Mouse (Mus musculus) liver, embryonic 11.5 days (tissue): ENCODE measurements around the gene Cldnd2. TPM values are rescaled to one million over a fixed set of nuclear protein-coding genes. Genes with fewer than 3 reads are reported as not detected.

Source experiments
- ATAC-seq: fragments of 200-750 bp; cut with Nextera tagmentation; replicated peaks from 2 replicates; pipeline ENCODE4 v1.8.0; 2017; ENCODE audit warnings: moderate number of reproducible peaks, mild to moderate bottlenecking, moderate TSS enrichment, moderate library complexity; ENCODE audit not compliant: low FRiP score
- DNase-seq: peaks from one replicate; pipeline ENCODE4 v3.0.0-alpha.2; 2017; ENCODE audit warnings: low spot score
- H3K27ac ChIP-seq: fragments of 300-500 bp; sonication (generic); 2 replicates; pipeline ENCODE4 v1.5.1; 2014; ENCODE audit warnings: mild to moderate bottlenecking, low read depth, low read length, control low read depth
- H3K27me3 ChIP-seq: fragments of 300-500 bp; sonication (generic); replicated peaks from 2 replicates; pipeline ENCODE4 v1.6.1; 2014; ENCODE audit warnings: low read length, mixed read lengths; ENCODE audit not compliant: control insufficient read depth, insufficient read depth
- H3K36me3 ChIP-seq: fragments of 300-500 bp; sonication (generic); 2 replicates; pipeline ENCODE4 v1.6.1; 2014; ENCODE audit warnings: mild to moderate bottlenecking, low read length, moderate library complexity, mixed read lengths; ENCODE audit not compliant: control insufficient read depth, insufficient read depth
- H3K4me1 ChIP-seq: fragments of 300-500 bp; sonication (generic); replicated peaks from 2 replicates; pipeline ENCODE4 v1.6.1; 2014; ENCODE audit warnings: low read length, mixed read lengths; ENCODE audit not compliant: control insufficient read depth, insufficient read depth
- H3K4me2 ChIP-seq: fragments of 300-500 bp; sonication (generic); 2 replicates; pipeline ENCODE4 v1.6.1; 2014; ENCODE audit warnings: mild to moderate bottlenecking, control low read depth, moderate library complexity
- H3K4me3 ChIP-seq: fragments of 300-500 bp; sonication (generic); 2 replicates; pipeline ENCODE4 v1.5.1; 2014; ENCODE audit warnings: low read depth, low read length, control low read depth
- H3K9ac ChIP-seq: fragments of 300-500 bp; sonication (generic); 2 replicates; pipeline ENCODE4 v1.6.1; 2014; ENCODE audit warnings: low read depth, low read length, control low read depth
- H3K9me3 ChIP-seq: fragments of 300-500 bp; sonication (generic); 2 replicates; pipeline ENCODE4 v1.6.1; 2016; ENCODE audit warnings: low read length, inconsistent platforms, mixed read lengths; ENCODE audit not compliant: control insufficient read depth
- WGBS: fragments of 180-500 bp; shearing (Covaris S2); extraction: QIAGEN DNeasy Blood & Tissue Kit; methylation state at CpG from one replicate; pipeline ENCODE4 v1.1.7; 2014; 5-methylcytosine and 5-hydroxymethylcytosine counted together
- polyA plus RNA-seq: library from polyadenylated mRNA; unstranded; fragments of >200 nt; fragmentation: Nextera tagmentation; extraction: Ambion mirVana; gene quantifications from 2 replicates; pipeline ENCODE4 v1.2.1, GENCODE M21; 2014

The Cldnd2 gene
- polyA plus RNA-seq, 1 experiment from 2014 or later: not detected

DNA sequence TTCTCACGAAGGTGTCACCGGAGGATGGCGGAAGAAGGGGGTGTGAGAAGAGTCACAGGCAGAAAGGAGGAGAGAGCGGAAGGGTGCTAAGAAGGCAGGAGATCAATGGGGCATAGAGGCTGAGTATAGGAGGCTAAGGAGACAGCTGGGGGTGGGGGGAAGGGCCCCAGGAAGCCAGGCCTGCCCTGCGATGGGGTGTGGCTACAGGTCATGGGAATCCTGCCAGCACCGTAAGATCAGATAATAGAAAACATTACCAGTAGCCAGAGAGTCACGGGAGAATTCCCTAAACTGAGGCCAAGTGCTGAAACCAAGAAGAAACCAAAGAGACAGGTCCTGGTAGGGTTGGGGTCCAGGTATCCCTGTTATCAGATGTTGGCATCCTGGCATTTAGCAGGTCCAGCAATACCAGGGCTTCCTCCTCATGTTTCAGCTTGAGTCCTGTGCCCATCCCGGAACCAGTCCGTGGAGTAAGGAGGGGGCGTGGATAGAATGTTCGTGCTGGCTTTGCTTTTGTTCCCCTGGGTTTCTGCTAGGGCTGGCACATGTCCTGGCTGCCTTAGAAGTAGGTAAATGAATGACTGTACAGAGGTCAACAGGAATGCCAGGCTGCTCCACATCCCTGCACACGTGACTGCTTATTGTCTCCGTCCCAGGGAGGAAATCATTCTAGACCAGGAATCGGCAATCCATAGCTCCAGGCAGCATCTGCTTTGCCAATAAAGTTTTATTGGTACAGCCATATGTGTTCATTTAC lies 13.2 kb downstream of the Cldnd2 start:
- Histone ChIP-seq H3K9ac (no peak overlapping the region), H3K4me2 (no peak overlapping the region), H3K4me3 (no peak overlapping the region), H3K4me1 (peaks cover 6% of the 10 kb centered on the region), H3K27me3 (no peaks in the 10 kb centered on the region), H3K36me3 (peaks cover 32% of the 10 kb centered on the region), H3K27ac (no peak overlapping the region), H3K9me3 (no peaks in the 10 kb centered on the region)
- ATAC-seq: no peak
- WGBS: 86% methylated on average over 14 of the region's 14 CpGs
- DNase-seq: no peak

DNA sequence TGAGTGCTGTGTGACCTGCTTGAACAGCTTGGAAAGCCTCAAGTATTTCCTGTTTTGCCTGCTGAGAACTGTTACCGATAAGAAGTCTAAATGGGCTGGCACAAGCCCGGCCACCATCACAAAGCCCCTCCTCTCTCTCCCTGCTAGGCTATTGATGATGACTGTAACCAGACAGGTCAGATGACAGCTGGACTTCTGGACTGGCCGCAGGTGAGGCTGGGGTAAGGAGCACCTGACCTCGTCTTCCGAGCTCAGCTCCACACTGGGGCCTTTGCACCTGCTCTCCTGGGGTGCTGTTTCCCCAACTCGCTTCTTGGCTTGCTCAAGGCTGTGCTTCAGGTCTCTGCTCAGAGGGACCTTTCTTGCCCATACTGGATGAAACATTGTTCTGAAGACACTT lies 13.8 kb downstream of the Cldnd2 start:
- DNase-seq (no peak), ATAC-seq (no peak)
- H3K9me3 ChIP-seq: no peaks in the 10 kb centered on the region
- WGBS: 77% methylated on average over 6 of the region's 6 CpGs
- H3K36me3 ChIP-seq: peaks cover 32% of the 10 kb centered on the region
- no peak overlapping the region for H3K4me3 ChIP-seq
- H3K27me3 ChIP-seq: no peaks in the 10 kb centered on the region
- H3K4me2 ChIP-seq: no peak overlapping the region
- no peak overlapping the region for H3K27ac ChIP-seq
- H3K9ac ChIP-seq: no peak overlapping the region
- H3K4me1 ChIP-seq: peaks cover under 1% of the 10 kb centered on the region

GRCm38 (mm10) chr7:43462851-43463250 lies 22.3 kb downstream of the Cldnd2 start, which contains the start of gene Vsig10l:
Gene Vsig10l (plus strand): TSS chr7:43463151.
- DNase-seq (no peak), ATAC-seq (no peak)
- Histone ChIP-seq H3K9me3 (no peaks in the 10 kb centered on the region), H3K9ac (no peak within 1 kb of the TSS), H3K36me3 (no peaks in the 10 kb centered on the region), H3K27ac (no peak within 1 kb of the TSS), H3K4me2 (no peak within 1 kb of the TSS), H3K4me3 (no peak within 1 kb of the TSS), H3K4me1 (peaks cover 3% of the 10 kb centered on the region), H3K27me3 (peaks cover 4% of the 10 kb centered on the region)
- 63% methylated on average over 4 of the region's 4 CpGs for WGBS

GRCm38 (mm10) chr7:43463976-43464375 lies 23.4 kb downstream of the Cldnd2 start:
- WGBS: 64% methylated on average over 7 of the region's 7 CpGs
- Histone ChIP-seq H3K36me3 (no peaks in the 10 kb centered on the region), H3K4me3 (no peak overlapping the region)

DNA sequence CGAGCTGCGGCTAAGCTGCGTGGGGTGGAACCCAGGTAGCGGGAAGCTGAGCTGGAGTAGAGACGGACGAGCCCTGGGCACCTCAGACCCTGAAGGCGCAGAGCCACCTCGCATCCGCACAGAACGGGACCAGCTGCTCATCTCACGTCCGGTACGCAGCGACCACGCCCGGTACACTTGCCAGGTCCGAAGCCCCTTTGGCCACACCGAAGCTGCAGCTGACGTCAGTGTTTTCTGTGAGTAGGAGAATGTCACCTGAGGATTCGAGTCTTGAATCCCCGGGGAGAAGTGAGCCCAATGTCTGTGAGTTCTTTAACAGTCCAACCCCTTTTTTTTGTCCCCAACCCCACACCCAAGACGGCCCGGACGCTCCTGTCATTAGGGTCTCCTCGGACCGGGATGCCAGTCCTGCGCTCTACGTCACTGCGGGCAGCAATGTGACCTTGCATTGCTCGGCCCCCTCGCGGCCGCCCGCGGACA lies 24.3 kb downstream of the Cldnd2 start:
- H3K27ac ChIP-seq: no peak overlapping the region
- H3K9me3 ChIP-seq: no peaks in the 10 kb centered on the region
- peaks cover 4% of the 10 kb centered on the region for H3K27me3 ChIP-seq
- peak overlapping the region; percentile 45 for H3K4me3 ChIP-seq
- 6% methylated on average over 35 of the region's 35 CpGs for WGBS
- peak overlapping the region; percentile 70 for H3K9ac ChIP-seq
- ATAC-seq (0 out of 2 replicates have a peak, but pooled peaks have one; percentile 3), DNase-seq (no peak)
- peaks cover 3% of the 10 kb centered on the region for H3K4me1 ChIP-seq
- H3K36me3 ChIP-seq: no peaks in the 10 kb centered on the region
- peak overlapping the region; percentile 75 for H3K4me2 ChIP-seq

More at GRCm38 (mm10) chr7:43463976-43464375, 23.4 kb downstream of the Cldnd2 start:
- no peak overlapping the region for H3K27ac ChIP-seq
- ATAC-seq (no peak), DNase-seq (no peak)
- H3K4me1 ChIP-seq: peaks cover 3% of the 10 kb centered on the region
- peaks cover 4% of the 10 kb centered on the region for H3K27me3 ChIP-seq
- H3K9me3 ChIP-seq: no peaks in the 10 kb centered on the region
- H3K9ac ChIP-seq: no peak overlapping the region
- no peak overlapping the region for H3K4me2 ChIP-seq

DNA sequence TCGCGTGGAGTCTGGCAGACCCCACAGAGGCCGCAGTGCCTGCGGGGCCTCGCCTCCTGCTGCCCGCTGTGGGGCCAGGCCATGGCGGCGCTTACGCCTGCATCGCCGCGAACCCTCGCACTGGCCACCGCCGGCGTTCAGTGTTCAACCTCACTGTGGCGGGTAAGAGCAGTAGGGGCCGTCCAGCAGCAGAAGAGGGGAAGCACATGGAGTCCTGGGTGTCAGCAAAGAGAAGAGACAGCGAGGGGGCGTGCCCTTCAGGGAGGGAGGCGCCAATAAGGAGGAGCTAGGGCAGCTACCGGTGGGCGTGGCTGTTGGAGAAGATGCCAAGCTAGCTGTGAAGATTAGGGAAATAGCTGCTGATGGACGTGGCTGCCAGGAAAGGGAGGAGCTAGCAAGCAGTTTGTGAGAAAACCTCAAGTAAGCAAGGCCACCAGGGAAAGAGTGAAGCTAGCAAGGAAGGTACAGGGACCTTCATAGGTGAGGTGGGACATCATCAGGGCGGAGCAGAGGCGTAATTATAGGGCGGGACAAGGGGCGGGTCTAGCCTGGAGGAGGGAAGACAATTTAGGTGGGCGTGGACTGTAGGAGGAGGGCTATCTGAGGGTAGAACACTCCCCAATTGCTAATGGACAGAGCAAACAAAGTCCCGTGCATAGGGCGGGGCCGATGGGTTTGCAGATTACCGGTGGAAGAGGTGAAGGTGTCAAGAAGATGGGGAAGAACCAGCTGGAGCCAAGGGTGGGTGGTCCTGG lies 24.9 kb downstream of the Cldnd2 start:
- Histone ChIP-seq H3K4me2 (peak overlapping the region; percentile 75), H3K9me3 (no peaks in the 10 kb centered on the region), H3K27ac (no peak overlapping the region), H3K4me1 (peaks cover 3% of the 10 kb centered on the region), H3K4me3 (peak overlapping the region; percentile 45), H3K9ac (peak overlapping the region; percentile 70), H3K27me3 (peaks cover 4% of the 10 kb centered on the region), H3K36me3 (no peaks in the 10 kb centered on the region)
- WGBS: 2% methylated on average over 33 of the region's 33 CpGs
- peak; percentile 85 for DNase-seq
- peak; percentile 88 for ATAC-seq

DNA sequence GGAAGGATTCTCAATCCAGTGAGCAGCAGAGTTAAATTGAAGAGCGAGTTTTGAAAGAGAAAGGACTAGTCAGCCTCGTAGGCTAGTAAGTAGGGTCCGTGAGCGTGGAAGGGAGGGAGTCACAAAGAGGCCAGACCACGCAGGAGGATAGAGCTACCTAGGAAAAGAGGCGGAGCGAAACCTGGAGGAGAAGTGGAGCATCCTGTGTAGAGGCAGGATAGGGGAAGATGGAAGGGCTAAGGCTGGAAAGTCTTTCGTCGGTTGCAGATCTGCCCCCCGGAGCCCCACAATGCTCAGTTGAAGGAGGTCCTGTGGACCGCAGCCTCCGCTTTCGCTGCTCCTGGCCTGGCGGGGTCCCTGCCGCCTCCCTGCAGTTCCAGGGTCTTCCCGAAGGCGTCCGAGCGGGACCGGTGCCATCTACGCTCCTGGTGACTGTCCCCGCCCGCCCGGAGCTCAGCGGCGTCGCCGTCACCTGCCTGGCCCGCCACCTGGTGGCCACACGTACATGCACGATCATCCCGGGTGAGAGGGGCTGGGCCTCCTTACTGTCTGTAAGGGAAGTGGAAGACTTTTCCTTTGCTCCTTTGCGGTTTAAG lies 25.6 kb downstream of the Cldnd2 start:
- Histone ChIP-seq H3K9ac (peak overlapping the region; percentile 52; the same call in 1 of the 2 replicates), H3K4me1 (peaks cover 3% of the 10 kb centered on the region), H3K4me2 (peak overlapping the region; percentile 75), H3K27me3 (peaks cover 4% of the 10 kb centered on the region), H3K9me3 (no peaks in the 10 kb centered on the region), H3K27ac (no peak overlapping the region), H3K4me3 (peak overlapping the region; percentile 45), H3K36me3 (no peaks in the 10 kb centered on the region)
- DNase-seq: peak; percentile 83
- ATAC-seq: peak; percentile 65
- WGBS: under 1% methylated on average over 30 of the region's 33 CpGs

DNA sequence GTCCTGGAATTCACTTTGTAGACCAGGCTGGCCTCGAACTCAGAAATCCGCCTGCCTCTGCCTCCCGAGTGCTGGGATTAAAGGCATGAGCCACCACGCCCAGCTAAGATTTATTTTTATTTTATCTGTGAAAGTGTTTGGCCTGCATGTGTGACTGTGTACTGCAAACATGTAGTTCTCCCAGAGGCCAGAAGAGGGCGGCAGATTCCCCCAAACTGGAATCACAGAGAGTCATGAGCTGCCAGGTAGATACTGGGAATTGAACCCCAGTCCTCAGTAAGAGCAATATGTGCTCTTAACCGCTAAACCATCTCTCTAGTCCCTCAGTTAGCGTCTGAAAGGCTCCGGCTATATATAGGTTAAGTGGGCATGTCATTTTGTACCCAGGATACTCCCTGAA lies 29.8 kb downstream of the Cldnd2 start:
- no peak overlapping the region for H3K9ac ChIP-seq
- no peak for DNase-seq
- H3K4me3 ChIP-seq: no peak overlapping the region
- H3K4me2 ChIP-seq: no peak overlapping the region
- H3K27ac ChIP-seq: no peak overlapping the region
- H3K36me3 ChIP-seq: no peaks in the 10 kb centered on the region
- ATAC-seq: no peak
- no peaks in the 10 kb centered on the region; the same call in 1 of the 2 replicates for H3K4me1 ChIP-seq
- peaks cover 15% of the 10 kb centered on the region for H3K27me3 ChIP-seq
- 37% methylated on average over 8 of the region's 8 CpGs for WGBS
- no peaks in the 10 kb centered on the region for H3K9me3 ChIP-seq
